Mouse (Mus musculus) erythroblast, embryonic 14.5 days (primary cell): Measurements from ENCODE around the gene Tubd1. TPM values are rescaled to one million over a fixed set of nuclear protein-coding genes. Genes with fewer than 3 reads are reported as not detected.

Experiments used
- H3K27me3 ChIP-seq: 2 replicates; pipeline ENCODE4 v1.6.1; 2012; ENCODE audit warnings: inconsistent platforms; ENCODE audit not compliant: control insufficient read depth
- H3K36me3 ChIP-seq: 2 replicates; pipeline ENCODE4 v1.6.1; 2012; ENCODE audit warnings: mild to moderate bottlenecking, inconsistent platforms; ENCODE audit not compliant: control insufficient read depth
- H3K4me1 ChIP-seq: 2 replicates; pipeline ENCODE4 v1.6.1; 2012; ENCODE audit warnings: inconsistent platforms; ENCODE audit not compliant: control insufficient read depth
- H3K4me3 ChIP-seq: replicated peaks from 2 replicates; pipeline ENCODE3; 2012; ENCODE audit warnings: moderate library complexity, mild to moderate bottlenecking, inconsistent platforms
- H3K9me3 ChIP-seq: 2 replicates; pipeline ENCODE4 v1.6.1; 2012; ENCODE audit warnings: low read length, inconsistent platforms, mixed read lengths; ENCODE audit not compliant: control insufficient read depth
- GATA1 ChIP-seq: IDR thresholded peaks from 2 replicates; pipeline ENCODE4 v1.6.1; 2012; ENCODE audit warnings: low read length, inconsistent platforms, mixed read lengths
- TAL1 ChIP-seq: IDR thresholded peaks from 3 replicates; pipeline ENCODE4 v1.6.1; 2012; ENCODE audit warnings: low read length, inconsistent platforms, mixed read lengths
- polyA plus RNA-seq: library from polyadenylated mRNA; stranded (reverse); fragments of >175 nt; gene quantifications from 2 replicates; pipeline ENCODE4 v1.2.3, GENCODE M21; 2012

The Tubd1 gene
- polyA plus RNA-seq, 1 experiment = 0.02 TPM

- H3K27me3 ChIP-seq = no peaks in the 10 kb centered on the region
- peaks cover 26% of the 10 kb centered on the region for H3K36me3 ChIP-seq
- TF ChIP-seq TAL1 = no peak
- TF ChIP-seq GATA1 = no peak
- H3K9me3 ChIP-seq = no peaks in the 10 kb centered on the region
- peak overlapping the region; percentile 86 for H3K4me3 ChIP-seq
- H3K4me1 ChIP-seq = peaks cover 39% of the 10 kb centered on the region
Measured at GRCm38 (mm10) chr11:86543960-86544638, 692 bp upstream of the Tubd1 start.

DNA sequence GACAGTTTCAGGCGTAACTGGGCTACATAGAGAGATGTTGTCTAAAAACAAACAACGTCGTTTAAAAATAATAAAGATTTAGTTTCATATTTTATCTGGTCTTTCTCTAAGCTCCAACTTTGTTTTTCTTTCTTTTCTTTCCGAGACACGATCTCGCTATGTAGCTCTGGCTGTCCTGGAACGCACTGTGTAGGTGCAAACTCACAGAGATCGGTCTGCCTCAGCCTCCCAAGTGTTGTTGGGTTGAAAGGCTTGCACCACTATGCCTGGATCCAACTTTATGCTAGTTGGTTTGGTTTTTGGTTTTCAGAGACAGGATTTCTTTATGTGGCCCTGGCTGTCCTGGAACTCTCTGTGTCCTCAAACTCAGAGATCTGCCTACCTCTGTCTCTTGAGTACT is 765 bp downstream of the Tubd1 start:
- H3K36me3 ChIP-seq = peaks cover 34% of the 10 kb centered on the region
- no peak for TF ChIP-seq TAL1
- no peak for TF ChIP-seq GATA1
- no peaks in the 10 kb centered on the region for H3K9me3 ChIP-seq
- H3K4me3 ChIP-seq = peak overlapping the region; percentile 86
- no peaks in the 10 kb centered on the region for H3K27me3 ChIP-seq
- H3K4me1 ChIP-seq = peaks cover 36% of the 10 kb centered on the region

DNA sequence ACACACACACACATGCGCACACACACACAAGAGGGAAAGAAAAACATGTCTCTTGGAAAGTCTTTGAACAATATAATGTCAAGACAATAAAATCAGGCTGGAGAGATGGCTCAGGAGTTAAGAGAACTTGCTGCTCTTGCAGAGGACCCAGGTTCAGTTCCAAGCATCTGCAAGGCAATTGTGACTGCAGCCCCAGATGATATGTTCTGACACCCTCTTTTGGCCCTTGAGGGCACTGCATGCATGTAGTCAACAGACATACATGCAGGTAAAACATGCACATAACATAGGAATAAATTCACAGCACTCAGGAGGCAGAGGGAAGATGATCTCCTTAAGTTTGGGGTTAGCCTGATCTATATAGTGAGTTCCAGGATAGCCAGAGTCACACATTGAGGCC is 2.6 kb downstream of the Tubd1 start:
- TF ChIP-seq GATA1 (no peak), TAL1 (no peak)
- peaks cover 38% of the 10 kb centered on the region for H3K36me3 ChIP-seq
- H3K4me1 ChIP-seq = peaks cover 29% of the 10 kb centered on the region
- no peaks in the 10 kb centered on the region for H3K9me3 ChIP-seq
- H3K4me3 ChIP-seq = no peak overlapping the region
- H3K27me3 ChIP-seq = no peaks in the 10 kb centered on the region

DNA sequence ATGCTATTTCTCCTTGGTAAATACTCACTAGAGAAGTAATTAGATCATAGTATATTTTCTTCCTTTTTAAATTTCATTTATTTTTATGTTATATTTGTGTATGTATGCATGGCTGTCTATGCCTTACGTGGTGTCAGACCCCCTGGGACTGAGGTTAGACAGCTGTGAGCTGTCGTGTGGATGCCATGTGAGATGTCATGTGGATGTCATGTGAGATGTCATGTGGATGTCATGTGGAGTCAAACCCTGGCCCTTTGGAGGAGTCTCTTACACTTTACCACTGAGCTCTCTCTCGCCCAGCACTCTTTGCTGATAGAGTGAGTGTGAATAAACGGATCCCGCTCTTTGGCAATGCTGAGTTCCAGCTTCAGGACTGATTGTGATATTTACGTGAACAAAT is 8.7 kb downstream of the Tubd1 start:
- peaks cover 86% of the 10 kb centered on the region for H3K36me3 ChIP-seq

GRCm38 (mm10) chr11:86558258-86558657 is 13.5 kb downstream of the Tubd1 start:
- Histone ChIP-seq H3K9me3 (no peaks in the 10 kb centered on the region), H3K4me3 (no peak overlapping the region), H3K27me3 (no peaks in the 10 kb centered on the region), H3K36me3 (peaks cover 92% of the 10 kb centered on the region), H3K4me1 (no peaks in the 10 kb centered on the region)
- no peak for TF ChIP-seq GATA1
- no peak for TF ChIP-seq TAL1

More for the DNA sequence above, 8.7 kb downstream of the Tubd1 start:
- Histone ChIP-seq H3K4me3 (no peak overlapping the region), H3K27me3 (no peaks in the 10 kb centered on the region), H3K4me1 (no peaks in the 10 kb centered on the region), H3K9me3 (no peaks in the 10 kb centered on the region)
- TF ChIP-seq GATA1 (no peak), TAL1 (no peak)

DNA sequence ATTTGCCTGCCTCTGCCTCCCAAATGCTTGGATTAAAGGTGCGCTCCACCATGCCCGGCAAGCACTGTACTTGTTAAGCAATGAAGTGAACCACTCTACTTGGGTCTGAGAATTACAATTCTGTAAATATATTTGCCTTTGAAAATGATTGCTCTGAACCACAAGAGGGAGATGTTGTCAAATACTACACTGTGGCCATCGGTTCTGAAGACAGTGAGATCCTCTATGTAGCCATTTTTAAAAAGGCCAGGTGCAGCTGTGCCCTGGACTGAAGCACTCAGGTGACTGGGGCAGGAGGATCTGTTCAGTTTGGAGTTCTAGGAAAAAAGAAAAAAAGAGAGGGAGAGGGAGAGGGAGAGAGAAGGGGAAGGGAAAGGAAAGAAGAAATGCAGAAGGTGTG is 23.6 kb downstream of the Tubd1 start:
- no peaks in the 10 kb centered on the region for H3K9me3 ChIP-seq
- peaks cover 5% of the 10 kb centered on the region; the same call in 1 of the 2 replicates for H3K4me1 ChIP-seq
- no peak for TF ChIP-seq TAL1
- TF ChIP-seq GATA1 = no peak

GRCm38 (mm10) chr11:86570261-86570746 is 25.5 kb downstream of the Tubd1 start:
- no peak for TF ChIP-seq GATA1
- TF ChIP-seq TAL1 = no peak
- peaks cover 36% of the 10 kb centered on the region for H3K36me3 ChIP-seq
- H3K27me3 ChIP-seq = no peaks in the 10 kb centered on the region

More for the DNA sequence above, 23.6 kb downstream of the Tubd1 start:
- H3K36me3 ChIP-seq = peaks cover 42% of the 10 kb centered on the region
- H3K4me3 ChIP-seq = no peak overlapping the region
- H3K27me3 ChIP-seq = no peaks in the 10 kb centered on the region

DNA sequence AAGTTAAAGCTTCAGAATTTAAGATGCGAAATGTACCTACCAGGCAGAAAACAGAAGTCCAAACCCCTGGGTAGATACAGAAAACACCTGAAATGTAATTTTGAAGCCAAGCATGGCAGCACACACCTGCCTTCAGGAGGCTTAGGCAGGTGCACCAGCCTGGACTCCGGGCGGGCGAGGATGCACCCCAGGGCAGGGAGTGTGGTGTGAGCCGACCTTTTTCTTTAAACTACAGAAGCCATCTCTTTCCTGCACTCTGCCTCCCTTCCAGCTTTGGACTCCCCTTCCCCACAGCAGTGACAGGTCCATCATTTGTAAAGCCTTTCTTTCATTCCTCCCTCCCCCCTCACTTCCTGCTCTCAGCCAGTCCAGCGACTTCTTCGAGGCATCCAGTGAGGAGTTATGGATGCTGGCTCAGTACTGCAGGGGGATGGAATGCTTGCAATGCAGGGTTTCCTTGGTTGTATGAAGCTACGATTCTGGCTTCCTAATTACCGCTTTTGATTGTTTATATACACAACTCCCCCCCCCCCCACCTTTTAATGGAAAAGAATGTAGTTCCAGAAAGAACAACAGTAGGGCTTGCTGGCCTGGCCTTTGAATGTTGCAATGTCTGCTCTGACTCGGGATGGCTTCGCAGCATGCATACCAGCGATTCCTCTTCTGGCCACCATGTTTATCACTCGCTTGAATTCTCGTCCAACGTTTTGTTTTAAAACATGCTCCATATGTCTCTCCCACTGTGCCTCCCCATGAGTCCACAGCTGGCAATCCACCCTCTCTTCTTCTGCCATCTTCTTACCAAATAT is 26.5 kb downstream of the Tubd1 start:
- Histone ChIP-seq H3K36me3 (peaks cover 26% of the 10 kb centered on the region), H3K4me1 (peaks cover 7% of the 10 kb centered on the region; the same call in 1 of the 2 replicates), H3K9me3 (no peaks in the 10 kb centered on the region), H3K4me3 (no peak overlapping the region), H3K27me3 (no peaks in the 10 kb centered on the region)
- TF ChIP-seq GATA1 (no peak), TAL1 (no peak)

More at GRCm38 (mm10) chr11:86570261-86570746, 25.5 kb downstream of the Tubd1 start:
- Histone ChIP-seq H3K9me3 (no peaks in the 10 kb centered on the region), H3K4me1 (peaks cover 5% of the 10 kb centered on the region; the same call in 1 of the 2 replicates), H3K4me3 (no peak overlapping the region)

GRCm38 (mm10) chr11:86571871-86572270 is 27.1 kb downstream of the Tubd1 start:
- Histone ChIP-seq H3K36me3 (peaks cover 22% of the 10 kb centered on the region), H3K4me1 (peaks cover 9% of the 10 kb centered on the region), H3K9me3 (no peaks in the 10 kb centered on the region), H3K4me3 (no peak overlapping the region), H3K27me3 (no peaks in the 10 kb centered on the region)
- TF ChIP-seq TAL1 (no peak), GATA1 (no peak)
